Mouse (Mus musculus) bone marrow, adult 2 months (tissue): ENCODE data around the gene Plxna4. TPM values are rescaled to one million over a fixed set of nuclear protein-coding genes. Genes with fewer than 3 reads are reported as not detected.

Experiments
- H3K27ac ChIP-seq: fragments of 200-500 bp; 2 replicates; pipeline ENCODE4 v1.5.1; 2012; ENCODE audit warnings: low read depth, mild to moderate bottlenecking, control low read depth, inconsistent platforms, low read length; ENCODE audit not compliant: control insufficient read depth, poor library complexity, insufficient read depth
- H3K4me1 ChIP-seq: fragments of 200-500 bp; 2 replicates; pipeline ENCODE4 v1.6.1; 2011; ENCODE audit warnings: low read length; ENCODE audit not compliant: control insufficient read depth, insufficient read depth
- H3K4me3 ChIP-seq: fragments of 200-500 bp; replicated peaks from 2 replicates; pipeline ENCODE3; 2011; ENCODE audit warnings: mild to moderate bottlenecking, low read depth, low read length, control low read depth; ENCODE audit not compliant: control insufficient read depth
- CTCF ChIP-seq: fragments of 200-500 bp; IDR thresholded peaks from 2 replicates; pipeline ENCODE4 v1.5.1; 2011; ENCODE audit warnings: low read length, control low read depth; ENCODE audit not compliant: control insufficient read depth, insufficient read depth
- POLR2A ChIP-seq: fragments of 200-500 bp; IDR thresholded peaks from 2 replicates; pipeline ENCODE4 v1.6.1; 2011; ENCODE audit warnings: low read depth, mild to moderate bottlenecking, control low read depth, low read length, borderline replicate concordance; ENCODE audit not compliant: control insufficient read depth
- WGBS: fragments of 180-500 bp; shearing (Covaris S2); methylation state at CpG from one replicate; pipeline ENCODE4 v1.1.7; 2018; 5-methylcytosine and 5-hydroxymethylcytosine counted together
- polyA plus RNA-seq: library from polyadenylated mRNA; stranded (reverse); fragments of >200 nt; gene quantifications from 2 replicates; pipeline ENCODE4 v1.2.4, GENCODE M21; 2011; ENCODE audit warnings: low replicate concordance; ENCODE audit not compliant: missing spikeins, insufficient read depth, insufficient read length

Plxna4 gene
- polyA plus RNA-seq, 1 experiment = 6.6 TPM

- Histone ChIP-seq H3K27ac (no peak overlapping the region), H3K4me3 (no peak overlapping the region), H3K4me1 (no peaks in the 10 kb centered on the region)
- WGBS = 80% methylated on average over 8 of the region's 8 CpGs
- TF ChIP-seq CTCF (no peak), POLR2A (no peak)
These were observed 210.8 kb downstream of the Plxna4 start for GRCm38 (mm10) chr6:32377181-32377580.

- 81% methylated on average over 8 of the region's 8 CpGs for WGBS
These were observed 214.0 kb downstream of the Plxna4 start for GRCm38 (mm10) chr6:32373931-32374361.

GRCm38 (mm10) chr6:32369092-32369491, 218.9 kb downstream of the Plxna4 start:
- no peak overlapping the region for H3K27ac ChIP-seq
- no peak overlapping the region for H3K4me3 ChIP-seq
- TF ChIP-seq CTCF (no peak), POLR2A (no peak)
- 84% methylated on average over 3 of the region's 3 CpGs for WGBS
- no peaks in the 10 kb centered on the region for H3K4me1 ChIP-seq

More at GRCm38 (mm10) chr6:32373931-32374361, 214.0 kb downstream of the Plxna4 start:
- no peak for TF ChIP-seq CTCF
- no peak for TF ChIP-seq POLR2A
- Histone ChIP-seq H3K4me1 (no peaks in the 10 kb centered on the region), H3K27ac (no peak overlapping the region), H3K4me3 (no peak overlapping the region)

GRCm38 (mm10) chr6:32368408-32368807, 219.6 kb downstream of the Plxna4 start:
- TF ChIP-seq CTCF (no peak), POLR2A (no peak)
- H3K27ac ChIP-seq = no peak overlapping the region
- H3K4me1 ChIP-seq = no peaks in the 10 kb centered on the region
- no peak overlapping the region for H3K4me3 ChIP-seq
- 51% methylated on average over 4 of the region's 4 CpGs for WGBS

GRCm38 (mm10) chr6:32364933-32365332, 223.1 kb downstream of the Plxna4 start:
- Histone ChIP-seq H3K4me3 (no peak overlapping the region), H3K4me1 (no peaks in the 10 kb centered on the region), H3K27ac (no peak overlapping the region)
- TF ChIP-seq POLR2A (no peak), CTCF (no peak)
- 82% methylated on average over 5 of the region's 5 CpGs for WGBS

GRCm38 (mm10) chr6:32363489-32364068, 224.4 kb downstream of the Plxna4 start:
- Histone ChIP-seq H3K4me3 (no peak overlapping the region), H3K27ac (no peak overlapping the region), H3K4me1 (no peaks in the 10 kb centered on the region)
- TF ChIP-seq POLR2A (no peak), CTCF (no peak)
- 73% methylated on average over 7 of the region's 7 CpGs for WGBS

- H3K27ac ChIP-seq = no peak overlapping the region
- no peak overlapping the region for H3K4me3 ChIP-seq
- H3K4me1 ChIP-seq = no peaks in the 10 kb centered on the region
- no peak for TF ChIP-seq POLR2A
- TF ChIP-seq CTCF = no peak
- 82% methylated on average over 4 of the region's 4 CpGs for WGBS
These were observed 225.6 kb downstream of the Plxna4 start for GRCm38 (mm10) chr6:32362421-32362820.

- 67% methylated on average over 3 of the region's 3 CpGs for WGBS
- H3K4me1 ChIP-seq = no peaks in the 10 kb centered on the region
- no peak overlapping the region for H3K4me3 ChIP-seq
- TF ChIP-seq CTCF = no peak
- no peak for TF ChIP-seq POLR2A
- no peak overlapping the region for H3K27ac ChIP-seq
These were observed 228.3 kb downstream of the Plxna4 start for GRCm38 (mm10) chr6:32359675-32360074.

GRCm38 (mm10) chr6:32357497-32357896, 230.5 kb downstream of the Plxna4 start:
- no peak for TF ChIP-seq POLR2A
- no peak for TF ChIP-seq CTCF
- Histone ChIP-seq H3K27ac (no peak overlapping the region), H3K4me1 (no peaks in the 10 kb centered on the region), H3K4me3 (no peak overlapping the region)
- 75% methylated on average over 5 of the region's 5 CpGs for WGBS
